Mouse (Mus musculus): ENCODE data around the gene Vegfb. TPM values are rescaled to one million over a fixed set of nuclear protein-coding genes. Genes with fewer than 3 reads are reported as not detected.
A peak's percentile ranks its signal among the peaks of the same experiment; 100 is the strongest.

Gene Vegfb
- polyA plus RNA-seq, 1 experiment from 2014 or later = 38.5 TPM

GRCm38 (mm10) chr19:6951994-6952711 is 35.3 kb downstream of the Vegfb start:
- WGBS = 2% methylated on average over 31 of the region's 31 CpGs

GRCm38 (mm10) chr19:6951381-6951968 is 36.0 kb downstream of the Vegfb start:
- Histone ChIP-seq H3K9me3 (ENCODE audit: control insufficient read depth, low read depth, low read length) (no peaks in the 10 kb centered on the region), H3K27me3 (ENCODE audit: control insufficient read depth, insufficient read depth, low read length) (no peaks in the 10 kb centered on the region), H3K4me1 (ENCODE audit: control insufficient read depth, insufficient read depth, low read length) (peaks cover 20% of the 10 kb centered on the region), H3K9ac (replicated peaks; ENCODE audit: low read depth, low read length) (peak overlapping the region; percentile 61), H3K36me3 (ENCODE audit: control insufficient read depth, insufficient read depth, low read length) (peaks cover 29% of the 10 kb centered on the region), H3K4me3 (ENCODE audit: low read depth, low read length) (peak overlapping the region; percentile 57), H3K4me2 (replicated peaks; ENCODE audit: low read depth, low read length) (peak overlapping the region; percentile 93), H3K27ac (ENCODE audit: low read length) (peak overlapping the region; percentile 97)
- ATAC-seq (ENCODE audit: insufficient number of reproducible peaks, insufficient read depth, low FRiP score, low read depth) = peak; percentile 72
- WGBS = 0% methylated on average over 35 of the region's 35 CpGs

More at GRCm38 (mm10) chr19:6951994-6952711, 35.3 kb downstream of the Vegfb start:
- Histone ChIP-seq H3K36me3 (ENCODE audit: control insufficient read depth, insufficient read depth, low read length) (peaks cover 35% of the 10 kb centered on the region), H3K4me1 (ENCODE audit: control insufficient read depth, insufficient read depth, low read length) (peaks cover 20% of the 10 kb centered on the region), H3K9ac (replicated peaks; ENCODE audit: low read depth, low read length) (peak overlapping the region; percentile 61), H3K4me3 (ENCODE audit: low read depth, low read length) (peak overlapping the region; percentile 57), H3K27me3 (ENCODE audit: control insufficient read depth, insufficient read depth, low read length) (no peaks in the 10 kb centered on the region), H3K9me3 (ENCODE audit: control insufficient read depth, low read depth, low read length) (no peaks in the 10 kb centered on the region), H3K27ac (ENCODE audit: low read length) (peak overlapping the region; percentile 97), H3K4me2 (replicated peaks; ENCODE audit: low read depth, low read length) (peak overlapping the region; percentile 93)
- ATAC-seq (ENCODE audit: insufficient number of reproducible peaks, insufficient read depth, low FRiP score, low read depth) = peak; percentile 30

GRCm38 (mm10) chr19:6950613-6951153 is 36.8 kb downstream of the Vegfb start:
- H3K9me3 ChIP-seq (ENCODE audit: control insufficient read depth, low read depth, low read length) = no peaks in the 10 kb centered on the region
- no peaks in the 10 kb centered on the region for H3K27me3 ChIP-seq (ENCODE audit: control insufficient read depth, insufficient read depth, low read length)
- H3K4me2 ChIP-seq (replicated peaks; ENCODE audit: low read depth, low read length) = peak overlapping the region; percentile 93
- H3K36me3 ChIP-seq (ENCODE audit: control insufficient read depth, insufficient read depth, low read length) = peaks cover 21% of the 10 kb centered on the region
- H3K9ac ChIP-seq (replicated peaks; ENCODE audit: low read depth, low read length) = peak overlapping the region; percentile 61
- H3K4me3 ChIP-seq (ENCODE audit: low read depth, low read length) = peak overlapping the region; percentile 57
- ATAC-seq (ENCODE audit: insufficient number of reproducible peaks, insufficient read depth, low FRiP score, low read depth) = 0 out of 2 replicates have a peak, but pooled peaks have one; percentile 3
- under 1% methylated on average over 28 of the region's 28 CpGs for WGBS
- H3K4me1 ChIP-seq (ENCODE audit: control insufficient read depth, insufficient read depth, low read length) = peaks cover 20% of the 10 kb centered on the region
- peak overlapping the region; percentile 97 for H3K27ac ChIP-seq (ENCODE audit: low read length)

- Histone ChIP-seq H3K4me3 (ENCODE audit: low read depth, low read length) (peak overlapping the region; percentile 57), H3K36me3 (ENCODE audit: control insufficient read depth, insufficient read depth, low read length) (peaks cover 14% of the 10 kb centered on the region; the same call in 1 of the 2 replicates), H3K9me3 (ENCODE audit: control insufficient read depth, low read depth, low read length) (no peaks in the 10 kb centered on the region), H3K27me3 (ENCODE audit: control insufficient read depth, insufficient read depth, low read length) (no peaks in the 10 kb centered on the region), H3K4me2 (replicated peaks; ENCODE audit: low read depth, low read length) (peak overlapping the region; percentile 93), H3K27ac (ENCODE audit: low read length) (peak overlapping the region; percentile 97; the same call in 1 of the 2 replicates), H3K9ac (replicated peaks; ENCODE audit: low read depth, low read length) (peak overlapping the region; percentile 61; the same call in 1 of the 2 replicates), H3K4me1 (ENCODE audit: control insufficient read depth, insufficient read depth, low read length) (peaks cover 20% of the 10 kb centered on the region)
- ATAC-seq (ENCODE audit: insufficient number of reproducible peaks, insufficient read depth, low FRiP score, low read depth) = no peak
- WGBS = 55% methylated on average over 5 of the region's 5 CpGs
These were observed 37.5 kb downstream of the Vegfb start for GRCm38 (mm10) chr19:6949951-6950350.

GRCm38 (mm10) chr19:6949532-6949931 is 37.9 kb downstream of the Vegfb start:
- H3K4me3 ChIP-seq (ENCODE audit: low read depth, low read length) = no peak overlapping the region
- 80% methylated on average over 5 of the region's 5 CpGs for WGBS
- peaks cover 20% of the 10 kb centered on the region for H3K4me1 ChIP-seq (ENCODE audit: control insufficient read depth, insufficient read depth, low read length)
- no peak for ATAC-seq (ENCODE audit: insufficient number of reproducible peaks, insufficient read depth, low FRiP score, low read depth)
- peak overlapping the region; percentile 93 for H3K4me2 ChIP-seq (replicated peaks; ENCODE audit: low read depth, low read length)
- H3K9me3 ChIP-seq (ENCODE audit: control insufficient read depth, low read depth, low read length) = no peaks in the 10 kb centered on the region
- no peak overlapping the region for H3K9ac ChIP-seq (replicated peaks; ENCODE audit: low read depth, low read length)
- no peak overlapping the region; the same call in 1 of the 2 replicates for H3K27ac ChIP-seq (ENCODE audit: low read length)
- H3K36me3 ChIP-seq (ENCODE audit: control insufficient read depth, insufficient read depth, low read length) = peaks cover 9% of the 10 kb centered on the region; the same call in 1 of the 2 replicates
- H3K27me3 ChIP-seq (ENCODE audit: control insufficient read depth, insufficient read depth, low read length) = no peaks in the 10 kb centered on the region

- Histone ChIP-seq H3K36me3 (ENCODE audit: control insufficient read depth, insufficient read depth, low read length) (no peaks in the 10 kb centered on the region; the same call in 1 of the 2 replicates), H3K9ac (replicated peaks; ENCODE audit: low read depth, low read length) (no peak overlapping the region), H3K27ac (ENCODE audit: low read length) (no peak overlapping the region), H3K27me3 (ENCODE audit: control insufficient read depth, insufficient read depth, low read length) (no peaks in the 10 kb centered on the region), H3K4me1 (ENCODE audit: control insufficient read depth, insufficient read depth, low read length) (peaks cover 18% of the 10 kb centered on the region), H3K9me3 (ENCODE audit: control insufficient read depth, low read depth, low read length) (no peaks in the 10 kb centered on the region), H3K4me3 (ENCODE audit: low read depth, low read length) (no peak overlapping the region), H3K4me2 (replicated peaks; ENCODE audit: low read depth, low read length) (no peak overlapping the region)
- no peak for ATAC-seq (ENCODE audit: insufficient number of reproducible peaks, insufficient read depth, low FRiP score, low read depth)
- WGBS = 76% methylated on average over 4 of the region's 4 CpGs
These were observed 39.3 kb downstream of the Vegfb start for GRCm38 (mm10) chr19:6948186-6948585.

GRCm38 (mm10) chr19:6947742-6948141 is 39.7 kb downstream of the Vegfb start:
- WGBS = 45% methylated on average over 4 of the region's 4 CpGs
- peaks cover 19% of the 10 kb centered on the region for H3K4me1 ChIP-seq (ENCODE audit: control insufficient read depth, insufficient read depth, low read length)
- H3K36me3 ChIP-seq (ENCODE audit: control insufficient read depth, insufficient read depth, low read length) = no peaks in the 10 kb centered on the region; the same call in 1 of the 2 replicates
- H3K9me3 ChIP-seq (ENCODE audit: control insufficient read depth, low read depth, low read length) = no peaks in the 10 kb centered on the region
- no peak overlapping the region for H3K4me3 ChIP-seq (ENCODE audit: low read depth, low read length)
- no peak overlapping the region for H3K9ac ChIP-seq (replicated peaks; ENCODE audit: low read depth, low read length)
- no peak overlapping the region for H3K27ac ChIP-seq (ENCODE audit: low read length)
- H3K27me3 ChIP-seq (ENCODE audit: control insufficient read depth, insufficient read depth, low read length) = no peaks in the 10 kb centered on the region
- no peak for ATAC-seq (ENCODE audit: insufficient number of reproducible peaks, insufficient read depth, low FRiP score, low read depth)
- no peak overlapping the region for H3K4me2 ChIP-seq (replicated peaks; ENCODE audit: low read depth, low read length)

GRCm38 (mm10) chr19:6943709-6944108 is 43.7 kb downstream of the Vegfb start:
- H3K9me3 ChIP-seq (ENCODE audit: control insufficient read depth, low read depth, low read length) = no peaks in the 10 kb centered on the region
- H3K9ac ChIP-seq (replicated peaks; ENCODE audit: low read depth, low read length) = no peak overlapping the region
- WGBS = 93% methylated on average over 6 of the region's 6 CpGs
- no peaks in the 10 kb centered on the region for H3K27me3 ChIP-seq (ENCODE audit: control insufficient read depth, insufficient read depth, low read length)
- H3K27ac ChIP-seq (ENCODE audit: low read length) = no peak overlapping the region
- no peak overlapping the region for H3K4me2 ChIP-seq (replicated peaks; ENCODE audit: low read depth, low read length)
- peaks cover 11% of the 10 kb centered on the region; the same call in 1 of the 2 replicates for H3K4me1 ChIP-seq (ENCODE audit: control insufficient read depth, insufficient read depth, low read length)
- H3K4me3 ChIP-seq (ENCODE audit: low read depth, low read length) = no peak overlapping the region
- ATAC-seq (ENCODE audit: insufficient number of reproducible peaks, insufficient read depth, low FRiP score, low read depth) = no peak
- no peaks in the 10 kb centered on the region; the same call in 1 of the 2 replicates for H3K36me3 ChIP-seq (ENCODE audit: control insufficient read depth, insufficient read depth, low read length)

Data from stomach, embryonic 14.5 days (tissue).